Mouse (Mus musculus) kidney, adult 2 months (tissue): Measurements from ENCODE around the gene Syt1. TPM values are rescaled to one million over a fixed set of nuclear protein-coding genes. Genes with fewer than 3 reads are reported as not detected.

Experiments
- DNase-seq: peaks from one replicate; pipeline ENCODE4 v3.0.0; 2021
- H3K27ac ChIP-seq: fragments of 200-500 bp; 2 replicates; pipeline ENCODE4 v1.5.1; 2012; ENCODE audit warnings: low read depth, low read length, control low read depth, inconsistent platforms; ENCODE audit not compliant: insufficient read depth
- H3K27me3 ChIP-seq: fragments of 200-500 bp; replicated peaks from 2 replicates; pipeline ENCODE4 v1.6.1; 2012; ENCODE audit warnings: mild to moderate bottlenecking, moderate library complexity, low read length, inconsistent platforms; ENCODE audit not compliant: control insufficient read depth, insufficient read depth
- H3K36me3 ChIP-seq: fragments of 200-500 bp; 2 replicates; pipeline ENCODE4 v1.6.1; 2012; ENCODE audit warnings: mild to moderate bottlenecking, moderate library complexity, low read length, inconsistent platforms; ENCODE audit not compliant: control insufficient read depth, insufficient read depth
- H3K4me1 ChIP-seq: fragments of 200-500 bp; 2 replicates; pipeline ENCODE4 v1.6.1; 2011; ENCODE audit warnings: low read length; ENCODE audit not compliant: control insufficient read depth, insufficient read depth
- H3K4me3 ChIP-seq: fragments of 200-500 bp; 2 replicates; pipeline ENCODE4 v1.5.1; 2011; ENCODE audit warnings: mild to moderate bottlenecking, low read depth, low read length, control low read depth; ENCODE audit not compliant: insufficient read depth
- CTCF ChIP-seq: fragments of 200-500 bp; conservative IDR thresholded peaks from 2 replicates; pipeline ENCODE4 v1.5.1; 2011; ENCODE audit warnings: low read depth, mild to moderate bottlenecking, control low read depth, low read length, moderate library complexity, mixed read lengths; ENCODE audit not compliant: insufficient read depth, insufficient read length
- POLR2A ChIP-seq: fragments of 200-500 bp; IDR thresholded peaks from one replicate; pipeline ENCODE4 v1.6.1; 2011; ENCODE audit warnings: low read depth, low read length, control low read depth
- WGBS: fragments of 180-500 bp; shearing (Covaris S2); methylation state at CpG from one replicate; pipeline ENCODE4 v1.1.7; 2018; 5-methylcytosine and 5-hydroxymethylcytosine counted together
- polyA plus RNA-seq: library from polyadenylated mRNA; depleted of rRNA; stranded (reverse); fragments of >200 nt; gene quantifications from 2 replicates; pipeline ENCODE4 v1.2.3, GENCODE M21; 2012

The Syt1 gene
- polyA plus RNA-seq, 1 experiment, result 1.0 TPM

DNA sequence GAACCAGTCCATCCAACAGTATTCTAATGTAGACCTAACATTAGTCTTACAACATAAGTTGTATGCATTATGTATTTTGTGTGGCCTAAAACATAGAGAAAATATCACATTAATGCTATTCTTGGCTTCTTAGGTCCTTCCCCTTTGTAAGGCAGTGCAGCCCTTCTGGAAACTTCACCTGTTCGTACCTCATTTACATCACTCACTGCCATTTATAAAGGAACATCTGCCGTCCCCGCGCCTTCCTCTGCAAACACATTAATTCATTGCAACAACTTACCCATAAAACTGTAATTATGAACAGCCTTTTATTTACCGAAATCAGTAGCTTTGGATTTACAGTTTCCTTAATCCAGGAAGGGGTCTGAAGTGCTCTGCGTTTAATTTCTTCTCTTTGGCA, 195.4 kb downstream of the Syt1 start:
- whole genome bisulfite sequencing, result 80% methylated on average over 6 of the region's 6 CpGs
- no peaks in the 10 kb centered on the region for H3K27me3 ChIP-seq
- TF ChIP-seq POLR2A, result no peak
- no peak for TF ChIP-seq CTCF
- H3K4me1 ChIP-seq, result no peaks in the 10 kb centered on the region
- H3K4me3 ChIP-seq, result no peak overlapping the region
- DNase-seq, result no peak
- H3K27ac ChIP-seq, result no peak overlapping the region
- H3K36me3 ChIP-seq, result no peaks in the 10 kb centered on the region

DNA sequence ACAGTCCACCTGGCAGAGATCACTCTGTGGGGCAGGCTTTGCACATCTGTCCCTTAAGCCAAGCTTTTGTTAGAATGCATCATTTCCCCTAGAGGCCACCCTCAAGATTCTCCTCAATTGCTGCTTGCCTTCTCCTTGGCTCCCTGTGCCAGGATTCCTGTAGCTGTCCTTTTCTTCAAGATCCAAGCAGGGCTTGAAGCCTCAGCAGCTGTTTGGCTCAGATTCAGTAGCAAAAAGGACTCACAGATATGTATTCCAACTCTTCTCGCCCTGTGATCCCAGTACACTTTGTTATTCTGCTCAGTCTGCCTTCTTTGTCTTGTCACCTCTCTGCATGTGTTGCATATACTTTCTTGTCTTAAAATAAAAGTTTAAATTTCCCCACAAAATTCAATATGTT, 206.4 kb downstream of the Syt1 start:
- no peak for DNase-seq
- no peak for TF ChIP-seq CTCF
- no peak for TF ChIP-seq POLR2A
- Histone ChIP-seq H3K4me1 (no peaks in the 10 kb centered on the region), H3K36me3 (no peaks in the 10 kb centered on the region), H3K4me3 (no peak overlapping the region), H3K27ac (no peak overlapping the region), H3K27me3 (no peaks in the 10 kb centered on the region)
- 83% methylated on average over 1 of the region's 1 CpGs for WGBS

DNA sequence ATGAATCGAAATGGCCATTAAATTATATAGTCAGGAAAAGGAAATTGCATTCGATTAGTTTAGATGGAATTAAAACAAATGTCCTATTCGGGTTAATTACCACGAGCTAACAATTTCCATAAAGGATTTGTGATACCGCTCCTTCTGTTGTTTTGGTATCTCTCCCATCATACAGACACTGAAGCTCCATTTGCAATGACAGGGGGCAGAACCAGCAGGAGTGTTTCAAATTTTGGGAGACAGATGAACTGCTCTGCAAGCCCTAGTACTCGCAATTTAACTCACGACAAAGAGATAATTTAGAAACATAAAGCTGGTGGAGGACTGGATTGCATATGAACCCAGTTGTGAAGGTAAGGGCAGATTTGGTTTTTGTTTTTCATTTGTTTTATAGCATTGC, 210.0 kb downstream of the Syt1 start:
- WGBS, result 83% methylated on average over 7 of the region's 7 CpGs

DNA sequence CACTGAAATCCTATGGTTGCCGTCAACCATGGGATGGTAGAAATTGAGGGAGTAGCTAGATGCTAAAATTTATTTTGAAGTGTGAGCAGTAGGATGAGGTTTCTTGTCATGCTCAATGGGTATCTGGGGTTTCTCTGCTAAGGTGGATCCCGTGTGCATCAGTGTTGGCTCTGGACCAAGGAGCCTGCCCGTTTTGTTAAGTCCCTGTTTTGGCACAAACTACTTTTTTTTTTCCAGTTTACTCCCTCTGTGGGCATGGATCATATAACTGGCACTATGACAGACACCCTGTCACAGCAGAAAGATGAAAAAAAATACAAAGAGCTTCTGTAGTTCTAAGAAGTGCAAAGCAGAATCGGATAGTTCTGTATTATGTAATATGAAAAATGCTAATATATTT, 212.0 kb downstream of the Syt1 start:
- TF ChIP-seq CTCF, result no peak
- no peak for TF ChIP-seq POLR2A
- H3K4me1 ChIP-seq, result no peaks in the 10 kb centered on the region
- 61% methylated on average over 4 of the region's 4 CpGs for WGBS
- no peak overlapping the region for H3K27ac ChIP-seq
- no peak for DNase-seq
- H3K27me3 ChIP-seq, result no peaks in the 10 kb centered on the region
- H3K36me3 ChIP-seq, result no peaks in the 10 kb centered on the region
- no peak overlapping the region for H3K4me3 ChIP-seq

More for the DNA sequence above, 210.0 kb downstream of the Syt1 start:
- no peaks in the 10 kb centered on the region for H3K4me1 ChIP-seq
- no peak overlapping the region for H3K4me3 ChIP-seq
- H3K27me3 ChIP-seq, result no peaks in the 10 kb centered on the region
- no peak overlapping the region for H3K27ac ChIP-seq
- H3K36me3 ChIP-seq, result no peaks in the 10 kb centered on the region
- no peak for DNase-seq
- TF ChIP-seq CTCF (no peak), POLR2A (no peak)

DNA sequence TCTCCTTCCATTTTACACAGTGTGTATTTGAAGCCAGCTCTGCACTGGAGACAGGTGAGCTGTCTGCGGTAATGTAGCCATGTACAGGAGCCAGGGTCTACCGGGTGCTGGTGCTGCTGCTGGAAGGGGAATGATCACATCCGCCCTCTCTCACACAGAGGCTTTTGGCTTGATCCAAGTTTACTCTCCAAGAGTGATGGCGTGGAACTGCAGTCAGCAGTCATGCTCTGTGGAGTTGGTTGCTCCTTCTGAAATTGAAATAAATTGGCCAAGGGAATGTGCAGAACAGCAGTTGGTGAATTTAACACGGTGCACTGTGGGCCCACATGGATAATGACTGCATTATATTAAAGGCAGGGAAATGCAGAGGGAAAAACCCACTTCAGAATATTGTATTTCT, 228.0 kb downstream of the Syt1 start:
- no peaks in the 10 kb centered on the region for H3K27me3 ChIP-seq
- H3K27ac ChIP-seq, result no peak overlapping the region
- DNase-seq, result no peak
- TF ChIP-seq POLR2A (no peak), CTCF (no peak)
- no peak overlapping the region for H3K4me3 ChIP-seq
- WGBS, result 76% methylated on average over 5 of the region's 5 CpGs
- H3K4me1 ChIP-seq, result no peaks in the 10 kb centered on the region
- no peaks in the 10 kb centered on the region for H3K36me3 ChIP-seq

DNA sequence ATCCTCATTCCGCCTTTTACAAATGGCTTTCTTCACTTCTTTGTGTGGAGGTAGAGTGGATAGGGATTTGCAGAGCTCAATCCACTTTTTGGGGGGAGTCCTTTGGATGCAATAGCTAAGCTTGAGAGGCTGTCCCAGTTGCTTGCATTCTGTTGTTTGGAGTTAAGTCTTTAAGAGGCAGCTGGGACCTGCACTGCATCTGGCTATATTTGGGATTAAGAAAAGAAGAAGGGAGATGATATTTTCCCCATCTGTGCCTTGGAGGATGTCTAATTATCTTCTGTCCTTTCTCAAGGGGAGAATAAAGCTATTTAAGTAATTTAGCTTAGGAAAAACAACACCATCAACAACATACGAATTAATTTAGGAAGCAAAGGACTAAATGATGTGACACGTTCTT, 230.2 kb downstream of the Syt1 start:
- WGBS, result 74% methylated on average over 3 of the region's 3 CpGs
- TF ChIP-seq POLR2A (no peak), CTCF (no peak)
- Histone ChIP-seq H3K27ac (no peak overlapping the region), H3K36me3 (no peaks in the 10 kb centered on the region), H3K27me3 (no peaks in the 10 kb centered on the region), H3K4me3 (no peak overlapping the region), H3K4me1 (no peaks in the 10 kb centered on the region)
- no peak for DNase-seq

DNA sequence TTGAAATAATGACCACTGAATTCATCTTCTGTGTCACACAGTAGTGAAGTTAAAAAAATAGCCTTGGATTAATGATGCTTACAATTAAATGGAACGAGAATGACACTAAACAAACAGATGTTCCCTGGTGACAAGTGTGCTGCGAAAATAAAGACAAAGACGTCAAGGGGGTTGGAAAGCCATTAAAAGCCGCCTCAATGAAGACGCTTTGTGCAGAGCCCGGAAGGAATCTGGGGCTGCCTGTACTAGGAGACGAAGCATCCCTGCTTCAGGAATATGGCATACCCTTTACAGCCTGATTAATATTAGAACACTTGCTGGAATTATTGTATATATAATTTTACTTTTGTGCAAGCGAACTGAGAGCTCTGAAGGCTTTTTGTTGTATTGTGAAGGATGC, 234.0 kb downstream of the Syt1 start:
- WGBS, result 26% methylated on average over 8 of the region's 8 CpGs

DNA sequence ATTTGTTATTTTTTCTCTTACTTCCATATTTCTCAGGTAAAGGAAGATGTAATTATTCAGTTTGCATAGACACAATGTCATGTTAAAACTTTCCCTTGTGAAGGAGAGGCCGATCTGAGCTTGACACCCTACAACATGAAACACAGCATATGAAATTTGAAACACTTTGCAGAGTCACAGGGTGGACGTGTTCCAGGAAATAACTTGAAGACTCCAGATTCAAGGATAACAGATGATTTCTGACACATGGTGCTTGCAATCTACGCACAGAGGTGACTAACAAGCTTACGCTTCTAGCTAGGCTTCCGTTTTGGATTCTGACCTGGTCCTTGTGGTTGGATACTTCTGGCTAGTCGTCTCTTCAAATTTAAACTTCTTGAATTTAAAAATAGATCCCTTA, 239.7 kb downstream of the Syt1 start:
- H3K36me3 ChIP-seq, result no peaks in the 10 kb centered on the region
- no peak for DNase-seq
- TF ChIP-seq POLR2A (no peak), CTCF (no peak)
- no peaks in the 10 kb centered on the region for H3K4me1 ChIP-seq
- no peaks in the 10 kb centered on the region for H3K27me3 ChIP-seq
- no peak overlapping the region for H3K27ac ChIP-seq
- WGBS, result 77% methylated on average over 6 of the region's 6 CpGs
- H3K4me3 ChIP-seq, result no peak overlapping the region

More for the DNA sequence above, 234.0 kb downstream of the Syt1 start:
- H3K27me3 ChIP-seq, result no peaks in the 10 kb centered on the region
- H3K36me3 ChIP-seq, result no peaks in the 10 kb centered on the region
- no peak for DNase-seq
- TF ChIP-seq CTCF, result no peak
- no peak for TF ChIP-seq POLR2A
- no peaks in the 10 kb centered on the region for H3K4me1 ChIP-seq
- no peak overlapping the region for H3K27ac ChIP-seq
- no peak overlapping the region for H3K4me3 ChIP-seq
